Mouse (Mus musculus) stomach, embryonic 16.5 days (tissue): ENCODE measurements at regions not wholly inside any gene's neighbourhood (a gene's known extent, or its start where the extent isn't known, plus 50 kb on each side); places are given as distances from the start of the nearest gene placed in this dataset.

Experiments
- ATAC-seq: fragments of 200-750 bp; cut with Nextera tagmentation; 2 replicates; pipeline ENCODE4 v1.8.0; 2017; ENCODE audit warnings: moderate number of reproducible peaks, moderate TSS enrichment; ENCODE audit not compliant: insufficient read depth, low FRiP score
- H3K27ac ChIP-seq: fragments of 300-500 bp; sonication (generic); 2 replicates; pipeline ENCODE4 v1.5.1; 2014; ENCODE audit warnings: low read length
- H3K27me3 ChIP-seq: fragments of 300-500 bp; sonication (generic); 2 replicates; pipeline ENCODE4 v1.6.1; 2014; ENCODE audit warnings: low read length, control low read depth, mixed read lengths; ENCODE audit not compliant: control insufficient read depth, insufficient read depth
- H3K36me3 ChIP-seq: fragments of 300-500 bp; sonication (generic); 2 replicates; pipeline ENCODE4 v1.6.1; 2014; ENCODE audit warnings: low read length; ENCODE audit not compliant: control insufficient read depth, insufficient read depth
- H3K4me1 ChIP-seq: fragments of 300-500 bp; sonication (generic); 2 replicates; pipeline ENCODE4 v1.6.1; 2014; ENCODE audit warnings: low read length, control low read depth, mixed read lengths; ENCODE audit not compliant: control insufficient read depth, insufficient read depth
- H3K4me2 ChIP-seq: fragments of 300-500 bp; sonication (generic); 2 replicates; pipeline ENCODE4 v1.6.1; 2014; ENCODE audit warnings: low read depth, low read length, mixed read lengths
- H3K4me3 ChIP-seq: fragments of 300-500 bp; sonication (generic); replicated peaks from 2 replicates; pipeline ENCODE4 v1.5.1; 2014; ENCODE audit warnings: mild to moderate bottlenecking, low read length
- H3K9ac ChIP-seq: fragments of 300-500 bp; sonication (generic); 2 replicates; pipeline ENCODE4 v1.6.1; 2014; ENCODE audit warnings: low read length
- H3K9me3 ChIP-seq: fragments of 300-500 bp; sonication (generic); replicated peaks from 2 replicates; pipeline ENCODE4 v1.6.1; 2016; ENCODE audit warnings: low read length, control low read depth; ENCODE audit not compliant: control insufficient read depth
- WGBS: fragments of 180-500 bp; shearing (Covaris S2); extraction: QIAGEN DNeasy Blood & Tissue Kit; methylation state at CpG from one replicate; pipeline ENCODE4 v1.1.7; 2014; 5-methylcytosine and 5-hydroxymethylcytosine counted together

- Histone ChIP-seq H3K4me3 (peak overlapping the region; percentile 50), H3K4me1 (peaks cover 16% of the 10 kb centered on the region), H3K4me2 (peak overlapping the region; percentile 77), H3K9ac (no peak overlapping the region), H3K36me3 (no peaks in the 10 kb centered on the region), H3K27me3 (peaks cover 33% of the 10 kb centered on the region), H3K9me3 (no peaks in the 10 kb centered on the region), H3K27ac (no peak overlapping the region)
- WGBS: 4% methylated on average over 13 of the region's 13 CpGs
- ATAC-seq: no peak
Observed at GRCm38 (mm10) chr3:118434847-118435246, 127.1 kb upstream of the Dpyd start.

- Histone ChIP-seq H3K9ac (no peak overlapping the region), H3K27me3 (peaks cover 29% of the 10 kb centered on the region), H3K27ac (no peak overlapping the region), H3K36me3 (no peaks in the 10 kb centered on the region), H3K4me2 (peak overlapping the region; percentile 77), H3K4me1 (peaks cover 12% of the 10 kb centered on the region; the same call in 1 of the 2 replicates), H3K4me3 (peak overlapping the region; percentile 50), H3K9me3 (no peaks in the 10 kb centered on the region)
- ATAC-seq: no peak
- whole genome bisulfite sequencing: 18% methylated on average over 9 of the region's 9 CpGs
Observed at GRCm38 (mm10) chr3:118435248-118435647, 126.7 kb upstream of the Dpyd start.

GRCm38 (mm10) chr3:118443742-118444332 lies 118.1 kb upstream of the Dpyd start:
- no peak for ATAC-seq
- 54% methylated on average over 8 of the region's 8 CpGs for WGBS
- Histone ChIP-seq H3K4me3 (no peak overlapping the region), H3K9ac (no peak overlapping the region), H3K36me3 (no peaks in the 10 kb centered on the region), H3K27ac (no peak overlapping the region), H3K4me2 (no peak overlapping the region), H3K9me3 (no peaks in the 10 kb centered on the region), H3K27me3 (no peaks in the 10 kb centered on the region), H3K4me1 (no peaks in the 10 kb centered on the region)

GRCm38 (mm10) chr3:118445360-118445759 lies 116.6 kb upstream of the Dpyd start:
- Histone ChIP-seq H3K4me2 (no peak overlapping the region), H3K27ac (no peak overlapping the region), H3K4me1 (no peaks in the 10 kb centered on the region), H3K4me3 (no peak overlapping the region), H3K27me3 (no peaks in the 10 kb centered on the region), H3K36me3 (no peaks in the 10 kb centered on the region), H3K9me3 (no peaks in the 10 kb centered on the region), H3K9ac (no peak overlapping the region)
- no peak for ATAC-seq
- 72% methylated on average over 4 of the region's 4 CpGs for WGBS

GRCm38 (mm10) chr3:118459636-118460035 lies 102.3 kb upstream of the Dpyd start:
- no peaks in the 10 kb centered on the region for H3K27me3 ChIP-seq
- WGBS: 82% methylated on average over 2 of the region's 2 CpGs

GRCm38 (mm10) chr3:118465611-118466010 lies 96.3 kb upstream of the Dpyd start:
- H3K4me3 ChIP-seq: no peak overlapping the region
- H3K27me3 ChIP-seq: no peaks in the 10 kb centered on the region
- H3K4me2 ChIP-seq: no peak overlapping the region
- H3K9me3 ChIP-seq: no peaks in the 10 kb centered on the region
- H3K9ac ChIP-seq: no peak overlapping the region
- no peaks in the 10 kb centered on the region for H3K4me1 ChIP-seq
- no peak for ATAC-seq
- H3K27ac ChIP-seq: no peak overlapping the region
- no peaks in the 10 kb centered on the region for H3K36me3 ChIP-seq
- WGBS: 95% methylated on average over 2 of the region's 2 CpGs

More at GRCm38 (mm10) chr3:118459636-118460035, 102.3 kb upstream of the Dpyd start:
- H3K27ac ChIP-seq: no peak overlapping the region
- H3K9ac ChIP-seq: no peak overlapping the region
- ATAC-seq: no peak
- H3K4me1 ChIP-seq: no peaks in the 10 kb centered on the region
- no peak overlapping the region for H3K4me3 ChIP-seq
- no peak overlapping the region for H3K4me2 ChIP-seq
- no peaks in the 10 kb centered on the region for H3K36me3 ChIP-seq
- H3K9me3 ChIP-seq: no peaks in the 10 kb centered on the region

- Histone ChIP-seq H3K4me1 (no peaks in the 10 kb centered on the region), H3K4me3 (no peak overlapping the region), H3K36me3 (no peaks in the 10 kb centered on the region), H3K9ac (no peak overlapping the region), H3K27ac (no peak overlapping the region), H3K9me3 (no peaks in the 10 kb centered on the region), H3K4me2 (no peak overlapping the region), H3K27me3 (no peaks in the 10 kb centered on the region)
- ATAC-seq: no peak
- WGBS: 77% methylated on average over 10 of the region's 10 CpGs
Observed at GRCm38 (mm10) chr3:118472215-118472799, 89.6 kb upstream of the Dpyd start.

- H3K4me1 ChIP-seq: no peaks in the 10 kb centered on the region
- no peaks in the 10 kb centered on the region for H3K9me3 ChIP-seq
- no peaks in the 10 kb centered on the region for H3K27me3 ChIP-seq
- H3K27ac ChIP-seq: no peak overlapping the region
- H3K4me2 ChIP-seq: no peak overlapping the region
- no peak for ATAC-seq
- H3K4me3 ChIP-seq: no peak overlapping the region
- 86% methylated on average over 8 of the region's 8 CpGs for WGBS
- no peaks in the 10 kb centered on the region for H3K36me3 ChIP-seq
- no peak overlapping the region for H3K9ac ChIP-seq
Observed at GRCm38 (mm10) chr3:118478065-118478464, 83.9 kb upstream of the Dpyd start.

GRCm38 (mm10) chr3:118480515-118481248 lies 81.2 kb upstream of the Dpyd start:
- Histone ChIP-seq H3K36me3 (no peaks in the 10 kb centered on the region), H3K9ac (no peak overlapping the region), H3K4me1 (no peaks in the 10 kb centered on the region), H3K27ac (no peak overlapping the region), H3K4me2 (no peak overlapping the region), H3K27me3 (no peaks in the 10 kb centered on the region), H3K4me3 (no peak overlapping the region), H3K9me3 (no peaks in the 10 kb centered on the region)
- WGBS: 61% methylated on average over 8 of the region's 8 CpGs
- ATAC-seq: no peak
